Mouse (Mus musculus): ENCODE results near the gene Slc22a16. TPM values are rescaled to one million over a fixed set of nuclear protein-coding genes. Genes with fewer than 3 reads are reported as not detected.

The Slc22a16 gene
- not detected in 2 replicates for polyA plus RNA-seq (2011; ENCODE audit: insufficient read depth, insufficient read length, low replicate concordance, missing spikeins)

- H3K4me3 ChIP-seq (replicated peaks; ENCODE audit: control insufficient read depth, low read depth, low read length), result no peak within 1 kb of the TSS
- TF ChIP-seq CTCF (IDR thresholded peaks at IDR 0.05; ENCODE audit: control insufficient read depth, insufficient read depth, low read length) (no peak), POLR2A (IDR thresholded peaks at IDR 0.05; ENCODE audit: borderline replicate concordance, control insufficient read depth, low read depth, low read length) (no peak)
- peaks cover 1% of the 10 kb centered on the region; the same call in 1 of the 2 replicates for H3K4me1 ChIP-seq (ENCODE audit: control insufficient read depth, insufficient read depth, low read length)
- 89% methylated on average over 12 of the region's 12 CpGs for WGBS
- no peak within 1 kb of the TSS for H3K27ac ChIP-seq (ENCODE audit: control insufficient read depth, insufficient read depth, low read depth, low read length, poor library complexity)
These were observed at the start of gene Slc22a16 for GRCm38 (mm10) chr10:40570036-40570435. TSS of gene Slc22a16 (plus strand) at chr10:40570336.

- H3K4me1 ChIP-seq (ENCODE audit: control insufficient read depth, insufficient read depth, low read length), result peaks cover 10% of the 10 kb centered on the region
- H3K27ac ChIP-seq (ENCODE audit: control insufficient read depth, insufficient read depth, low read depth, low read length, poor library complexity), result no peak overlapping the region
- H3K4me3 ChIP-seq (replicated peaks; ENCODE audit: control insufficient read depth, low read depth, low read length), result no peak overlapping the region
- 58% methylated on average over 12 of the region's 12 CpGs for WGBS
- TF ChIP-seq CTCF (IDR thresholded peaks at IDR 0.05; ENCODE audit: control insufficient read depth, insufficient read depth, low read length) (no peak), POLR2A (IDR thresholded peaks at IDR 0.05; ENCODE audit: borderline replicate concordance, control insufficient read depth, low read depth, low read length) (no peak)
These were observed 48.6 kb upstream of the Slc22a16 start for GRCm38 (mm10) chr10:40521579-40521978.

- no peak for TF ChIP-seq POLR2A (IDR thresholded peaks at IDR 0.05; ENCODE audit: borderline replicate concordance, control insufficient read depth, low read depth, low read length)
- no peak for TF ChIP-seq CTCF (IDR thresholded peaks at IDR 0.05; ENCODE audit: control insufficient read depth, insufficient read depth, low read length)
- H3K4me1 ChIP-seq (ENCODE audit: control insufficient read depth, insufficient read depth, low read length), result peaks cover 12% of the 10 kb centered on the region
- 80% methylated on average over 7 of the region's 7 CpGs for whole genome bisulfite sequencing
- 0 out of 2 replicates have a peak overlapping the region, but pooled peaks have one; percentile 39 for H3K27ac ChIP-seq (ENCODE audit: control insufficient read depth, insufficient read depth, low read depth, low read length, poor library complexity)
- H3K4me3 ChIP-seq (replicated peaks; ENCODE audit: control insufficient read depth, low read depth, low read length), result no peak overlapping the region
These were observed 46.7 kb upstream of the Slc22a16 start for GRCm38 (mm10) chr10:40523312-40523975.

GRCm38 (mm10) chr10:40524032-40524806, 45.9 kb upstream of the Slc22a16 start:
- Histone ChIP-seq H3K27ac (ENCODE audit: control insufficient read depth, insufficient read depth, low read depth, low read length, poor library complexity) (no peak overlapping the region), H3K4me1 (ENCODE audit: control insufficient read depth, insufficient read depth, low read length) (peaks cover 12% of the 10 kb centered on the region)

GRCm38 (mm10) chr10:40524991-40525390, 45.1 kb upstream of the Slc22a16 start:
- WGBS, result 17% methylated on average over 10 of the region's 10 CpGs
- no peak; the same call in 1 of the 2 replicates for TF ChIP-seq CTCF (IDR thresholded peaks at IDR 0.05; ENCODE audit: control insufficient read depth, insufficient read depth, low read length)
- no peak for TF ChIP-seq POLR2A (IDR thresholded peaks at IDR 0.05; ENCODE audit: borderline replicate concordance, control insufficient read depth, low read depth, low read length)
- H3K27ac ChIP-seq (ENCODE audit: control insufficient read depth, insufficient read depth, low read depth, low read length, poor library complexity), result no peak overlapping the region
- no peak overlapping the region for H3K4me3 ChIP-seq (replicated peaks; ENCODE audit: control insufficient read depth, low read depth, low read length)
- H3K4me1 ChIP-seq (ENCODE audit: control insufficient read depth, insufficient read depth, low read length), result peaks cover 12% of the 10 kb centered on the region

More at GRCm38 (mm10) chr10:40524032-40524806, 45.9 kb upstream of the Slc22a16 start:
- H3K4me3 ChIP-seq (replicated peaks; ENCODE audit: control insufficient read depth, low read depth, low read length), result no peak overlapping the region
- 48% methylated on average over 9 of the region's 9 CpGs for WGBS
- TF ChIP-seq CTCF (IDR thresholded peaks at IDR 0.05; ENCODE audit: control insufficient read depth, insufficient read depth, low read length) (no peak), POLR2A (IDR thresholded peaks at IDR 0.05; ENCODE audit: borderline replicate concordance, control insufficient read depth, low read depth, low read length) (no peak)

- TF ChIP-seq POLR2A (IDR thresholded peaks at IDR 0.05; ENCODE audit: borderline replicate concordance, control insufficient read depth, low read depth, low read length) (no peak), CTCF (IDR thresholded peaks at IDR 0.05; ENCODE audit: control insufficient read depth, insufficient read depth, low read length) (no peak)
- H3K27ac ChIP-seq (ENCODE audit: control insufficient read depth, insufficient read depth, low read depth, low read length, poor library complexity), result no peak overlapping the region
- H3K4me1 ChIP-seq (ENCODE audit: control insufficient read depth, insufficient read depth, low read length), result peaks cover 12% of the 10 kb centered on the region
- WGBS, result 6% methylated on average over 9 of the region's 9 CpGs
- no peak overlapping the region for H3K4me3 ChIP-seq (replicated peaks; ENCODE audit: control insufficient read depth, low read depth, low read length)
These were observed 44.5 kb upstream of the Slc22a16 start for GRCm38 (mm10) chr10:40525616-40526155.

GRCm38 (mm10) chr10:40526301-40526761, 43.8 kb upstream of the Slc22a16 start:
- H3K27ac ChIP-seq (ENCODE audit: control insufficient read depth, insufficient read depth, low read depth, low read length, poor library complexity), result peak overlapping the region; percentile 12; the same call in 1 of the 2 replicates
- H3K4me1 ChIP-seq (ENCODE audit: control insufficient read depth, insufficient read depth, low read length), result peaks cover 12% of the 10 kb centered on the region
- TF ChIP-seq POLR2A (IDR thresholded peaks at IDR 0.05; ENCODE audit: borderline replicate concordance, control insufficient read depth, low read depth, low read length) (no peak), CTCF (IDR thresholded peaks at IDR 0.05; ENCODE audit: control insufficient read depth, insufficient read depth, low read length) (no peak)
- H3K4me3 ChIP-seq (replicated peaks; ENCODE audit: control insufficient read depth, low read depth, low read length), result no peak overlapping the region
- WGBS, result 11% methylated on average over 8 of the region's 8 CpGs

GRCm38 (mm10) chr10:40526986-40527385, 43.1 kb upstream of the Slc22a16 start:
- WGBS, result 49% methylated on average over 3 of the region's 3 CpGs
- Histone ChIP-seq H3K4me3 (replicated peaks; ENCODE audit: control insufficient read depth, low read depth, low read length) (no peak overlapping the region), H3K4me1 (ENCODE audit: control insufficient read depth, insufficient read depth, low read length) (peaks cover 12% of the 10 kb centered on the region), H3K27ac (ENCODE audit: control insufficient read depth, insufficient read depth, low read depth, low read length, poor library complexity) (no peak overlapping the region; the same call in 1 of the 2 replicates)
- TF ChIP-seq CTCF (IDR thresholded peaks at IDR 0.05; ENCODE audit: control insufficient read depth, insufficient read depth, low read length) (no peak), POLR2A (IDR thresholded peaks at IDR 0.05; ENCODE audit: borderline replicate concordance, control insufficient read depth, low read depth, low read length) (no peak)

Data from bone marrow, adult 2 months (tissue).